Mouse (Mus musculus) testis, adult 2 months (tissue): Measurements from ENCODE around the gene Bsg.

Experiments used
- CTCF ChIP-seq: fragments of 200-500 bp; IDR thresholded peaks from 2 replicates; pipeline ENCODE4 v1.5.1; 2012; ENCODE audit warnings: low read depth, mild to moderate bottlenecking, inconsistent platforms, low read length, moderate library complexity; ENCODE audit not compliant: control insufficient read depth, insufficient read depth, insufficient replicate concordance
- POLR2A ChIP-seq: fragments of 200-500 bp; IDR thresholded peaks from 2 replicates; pipeline ENCODE4 v1.6.1; 2012; ENCODE audit warnings: low read depth, mild to moderate bottlenecking, inconsistent platforms, low read length, moderate library complexity; ENCODE audit not compliant: control insufficient read depth

- TF ChIP-seq POLR2A (no peak), CTCF (no peak)
Observed at GRCm38 (mm10) chr10:79716988-79717355, 12.7 kb downstream of the Bsg start.
